Mouse (Mus musculus) NIH3T3 (cell line): ENCODE results near the gene Srrm3.

Source experiments
- DNase-seq: peaks from one replicate; pipeline ENCODE4 v3.0.0-alpha.2; 2012; ENCODE audit warnings: low read depth

Gene Srrm3

DNA sequence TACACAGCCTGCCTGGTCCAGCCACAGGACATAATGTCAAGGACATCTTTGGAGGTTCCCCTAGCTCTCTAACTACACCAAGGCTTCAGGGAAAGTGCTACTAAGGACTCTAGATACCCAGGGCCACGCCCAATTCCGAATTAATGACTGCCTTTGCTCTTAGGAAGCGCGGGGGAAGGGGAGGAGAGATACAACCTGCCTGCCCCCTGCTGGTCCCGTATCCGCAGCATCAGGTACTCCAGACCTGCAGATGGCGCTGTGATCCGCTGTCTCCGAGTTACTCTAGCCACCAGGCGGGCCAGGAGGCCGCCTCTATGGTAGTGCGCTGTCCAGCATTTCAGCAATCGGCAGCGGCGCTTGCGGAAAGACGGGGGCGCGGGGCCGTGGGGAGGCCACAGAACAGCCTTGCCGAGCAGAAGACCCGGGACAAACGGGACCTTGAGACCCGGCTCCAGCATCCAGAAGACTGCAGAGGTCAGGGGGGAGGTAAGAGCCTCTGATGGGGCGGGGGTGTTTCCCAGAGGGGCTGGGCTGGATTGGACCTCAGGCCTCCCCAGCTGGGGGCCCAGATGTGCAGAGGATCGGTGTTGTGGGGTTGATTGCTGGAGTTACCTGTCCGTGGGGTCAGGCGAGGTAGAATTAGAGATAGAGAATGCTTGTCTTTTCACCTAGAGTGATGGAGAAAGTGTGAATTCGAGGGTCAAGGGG is at the start of gene Srrm3:
Srrm3 (plus strand) TSS at position 336 of the 708 bp plus-strand sequence.
- peak; percentile 88 for DNase-seq

DNA sequence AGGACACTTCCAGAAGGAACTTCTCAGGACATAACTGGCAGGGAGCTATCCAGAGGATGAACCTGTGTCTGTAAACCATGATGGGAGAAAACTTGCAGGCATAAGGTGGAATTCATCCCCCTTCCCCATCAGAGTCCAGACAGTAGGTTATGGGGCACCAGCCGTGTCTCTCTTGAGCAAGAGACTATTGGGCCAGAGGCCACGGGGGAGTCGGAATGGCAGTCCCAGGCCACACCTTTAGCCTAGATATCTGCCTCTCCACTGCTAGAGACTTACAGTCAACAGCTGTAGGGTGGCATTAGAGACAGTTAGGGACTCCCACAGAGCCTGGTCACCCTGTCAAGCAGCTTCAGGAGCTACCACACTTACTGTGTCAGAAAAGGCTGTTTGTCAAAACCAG is 44.8 kb upstream of the Srrm3 start:
- no peak for DNase-seq

DNA sequence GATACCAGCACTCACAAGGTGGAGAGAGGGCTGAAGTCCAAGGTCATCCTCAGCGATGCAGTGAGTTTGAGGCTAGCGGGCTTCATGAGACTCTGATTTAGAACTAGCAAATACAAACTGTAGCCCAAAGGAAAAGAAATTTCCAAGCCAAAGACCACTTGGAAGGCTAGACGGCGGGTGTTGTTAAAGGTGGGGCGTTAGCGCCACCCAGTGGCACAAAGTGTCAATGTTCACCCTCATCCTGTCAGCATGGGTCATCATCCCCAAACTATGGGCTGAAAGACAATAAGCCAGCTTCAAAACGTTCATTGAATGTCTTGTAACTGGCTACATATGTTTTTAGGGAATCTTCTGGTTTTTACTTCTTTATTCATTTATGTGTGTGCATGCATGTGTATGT is 43.2 kb upstream of the Srrm3 start:
- DNase-seq: peak; percentile 92

GRCm38 (mm10) chr5:135764971-135765370 is 41.7 kb upstream of the Srrm3 start:
- no peak for DNase-seq

- DNase-seq: no peak
Observed at GRCm38 (mm10) chr5:135772519-135772918, 34.2 kb upstream of the Srrm3 start.

- no peak for DNase-seq
Observed at GRCm38 (mm10) chr5:135776546-135776945, 30.1 kb upstream of the Srrm3 start.

- peak; percentile 63 for DNase-seq
Observed at GRCm38 (mm10) chr5:135777796-135778470, 28.8 kb upstream of the Srrm3 start, which contains the start of gene Styxl1. Styxl1 (minus strand) TSS chr5:135778385.

DNA sequence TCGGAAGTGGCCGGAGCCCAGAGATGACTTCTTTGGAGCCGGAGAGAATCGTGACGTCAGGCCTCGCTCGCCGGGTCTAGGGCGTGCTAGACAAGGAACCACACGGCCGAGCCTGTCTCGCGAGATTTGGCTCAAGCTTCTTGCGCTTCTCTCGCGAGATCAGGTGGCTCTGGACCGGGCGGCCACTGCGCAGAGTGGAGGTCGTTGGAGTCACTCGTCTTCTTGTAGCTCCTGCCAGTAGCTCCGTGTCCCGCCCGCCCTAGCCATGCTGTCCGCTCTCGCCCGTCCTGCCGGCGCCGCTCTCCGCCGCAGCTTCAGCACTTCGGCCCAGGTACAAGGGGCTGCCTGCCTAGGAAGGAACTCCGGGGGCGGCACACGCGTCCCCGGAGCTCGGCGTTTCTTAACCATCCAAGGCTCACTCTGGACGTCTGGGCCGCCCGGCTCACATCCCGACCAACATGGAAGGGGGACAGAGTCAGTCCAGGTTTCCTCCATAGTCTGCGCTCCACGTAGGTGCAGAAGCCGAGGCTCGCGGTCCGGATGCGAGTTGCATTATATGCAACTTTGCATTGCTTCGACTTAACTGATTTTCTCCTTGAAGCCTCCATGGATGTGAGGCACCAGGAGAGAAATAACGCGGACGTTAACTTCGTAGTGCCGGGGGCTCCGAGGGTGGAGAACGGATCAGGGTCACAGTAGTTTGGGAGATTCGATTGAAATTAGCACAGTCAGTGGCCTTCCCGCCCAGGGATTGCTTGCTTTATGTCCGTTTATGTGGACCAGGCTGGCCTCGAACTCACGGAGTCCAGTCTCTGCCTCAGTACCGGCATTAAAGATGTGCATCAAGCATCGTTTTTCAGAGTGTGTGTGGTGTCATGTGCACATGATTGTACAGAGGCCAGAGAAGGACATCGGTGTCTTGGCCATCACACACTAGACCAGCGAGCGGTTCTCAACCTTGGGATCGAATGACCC is 27.9 kb upstream of the Srrm3 start, which contains the start of gene Mdh2:
Mdh2 (plus strand) TSS at position 10 of the 975 bp plus-strand sequence.
- peak; percentile 100 for DNase-seq

GRCm38 (mm10) chr5:135780331-135780730 is 26.4 kb upstream of the Srrm3 start:
- no peak for DNase-seq

- DNase-seq: no peak
Observed at GRCm38 (mm10) chr5:135782901-135783300, 23.8 kb upstream of the Srrm3 start.

DNA sequence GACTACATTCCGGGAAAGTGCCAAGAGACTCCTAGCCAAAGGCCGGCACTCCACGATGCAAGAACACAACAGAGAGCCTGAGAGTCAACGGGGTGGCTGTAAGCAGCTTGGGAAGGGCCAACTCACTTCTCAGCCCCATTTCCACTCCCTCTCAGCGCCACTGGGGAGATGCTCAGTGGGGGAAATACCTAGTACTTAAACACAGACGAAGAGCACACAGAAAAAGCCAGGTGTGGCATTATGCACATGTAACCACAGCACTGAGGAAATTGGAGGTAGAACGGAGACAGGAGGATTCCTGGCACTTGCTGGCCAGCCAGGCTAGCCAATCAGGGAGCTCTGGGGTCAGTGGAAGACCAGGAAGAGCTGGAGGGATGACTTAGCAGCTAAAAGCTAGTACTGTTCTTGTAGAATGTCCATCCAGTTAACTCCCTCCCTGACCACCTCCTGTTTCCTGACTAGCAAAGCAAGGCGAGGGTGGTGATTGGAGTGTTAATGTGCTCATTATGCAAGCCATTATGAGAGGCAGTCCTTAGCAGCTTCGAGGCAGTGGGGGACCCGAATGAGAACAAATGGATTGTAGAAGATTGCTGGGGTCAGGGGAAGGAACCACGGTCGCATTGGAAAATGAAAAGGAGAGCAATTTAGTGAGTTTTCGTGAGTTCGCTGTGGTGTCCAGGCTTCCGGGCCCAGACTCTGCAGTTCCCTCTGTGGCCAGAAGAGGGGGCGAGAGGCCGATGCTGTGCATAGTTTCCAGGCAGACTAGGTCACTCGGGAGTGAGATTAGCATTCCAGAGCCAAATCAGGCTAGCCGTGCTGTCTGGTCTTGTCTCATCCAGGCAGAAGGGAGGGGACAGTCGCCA is 12.5 kb upstream of the Srrm3 start:
- peak; percentile 91 for DNase-seq

GRCm38 (mm10) chr5:135794859-135795181 is 11.9 kb upstream of the Srrm3 start:
- DNase-seq: no peak

GRCm38 (mm10) chr5:135799746-135800145 is 6.9 kb upstream of the Srrm3 start:
- peak; percentile 56 for DNase-seq

DNA sequence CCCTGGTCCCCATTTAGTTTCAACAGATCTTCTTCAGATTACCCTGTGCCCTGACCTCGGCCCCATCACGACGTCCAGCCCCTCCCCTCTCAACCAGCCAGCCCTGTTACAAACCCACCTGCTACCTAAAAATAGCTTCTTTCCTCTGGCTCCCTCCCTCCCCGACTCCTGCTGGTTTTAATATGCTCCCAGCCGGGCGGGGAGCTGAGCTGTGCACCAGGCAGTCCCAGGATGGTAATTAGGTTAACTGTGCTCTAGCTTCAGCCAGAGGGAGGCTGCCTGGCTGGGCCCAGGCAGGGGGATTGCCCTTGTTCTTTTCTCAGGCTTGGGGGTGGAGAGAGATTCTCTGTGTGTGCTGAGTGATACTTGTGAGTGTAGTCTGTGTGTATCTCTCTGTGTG is 5.8 kb upstream of the Srrm3 start:
- peak; percentile 55 for DNase-seq

DNA sequence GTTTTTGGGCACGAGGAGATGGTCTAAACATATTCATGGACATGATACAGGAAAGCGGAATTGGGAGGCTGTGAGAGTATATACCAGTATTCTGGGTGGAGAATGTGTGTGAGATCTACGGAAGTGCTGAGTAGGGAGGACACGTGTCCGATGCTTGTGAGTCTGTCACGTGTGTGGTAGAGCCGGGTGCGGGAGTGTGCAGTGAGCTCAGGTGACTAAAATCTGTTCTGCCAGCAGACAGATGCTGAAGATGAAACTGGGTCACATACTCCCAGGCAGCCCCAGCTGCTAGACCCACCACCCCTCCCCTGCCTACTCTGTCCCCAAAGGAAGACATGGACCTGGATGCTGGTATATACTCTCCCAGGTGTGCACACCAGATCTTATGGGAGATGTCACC is 4.0 kb upstream of the Srrm3 start:
- DNase-seq: no peak

DNA sequence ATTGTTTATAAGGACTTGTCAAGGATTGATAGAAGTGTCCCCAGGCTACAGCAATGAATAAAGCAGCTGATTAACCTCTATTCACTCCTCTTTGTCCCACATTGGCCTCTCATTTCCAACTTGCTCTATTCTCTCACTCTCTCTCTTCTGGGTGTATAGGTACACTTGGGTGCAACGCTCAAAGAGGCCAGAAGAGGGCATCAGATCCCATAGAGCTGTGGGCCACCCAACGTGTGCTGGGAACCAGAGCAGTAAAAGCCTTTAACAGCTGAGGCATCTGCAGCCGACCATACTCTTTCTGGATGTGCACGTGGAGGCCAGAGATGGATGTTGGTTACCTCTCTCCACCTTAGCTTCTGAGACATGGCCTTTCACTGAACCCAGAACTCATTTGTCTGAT is 3.6 kb upstream of the Srrm3 start:
- DNase-seq: no peak

- DNase-seq: no peak
Observed at GRCm38 (mm10) chr5:135803676-135804075, 3.0 kb upstream of the Srrm3 start.

DNA sequence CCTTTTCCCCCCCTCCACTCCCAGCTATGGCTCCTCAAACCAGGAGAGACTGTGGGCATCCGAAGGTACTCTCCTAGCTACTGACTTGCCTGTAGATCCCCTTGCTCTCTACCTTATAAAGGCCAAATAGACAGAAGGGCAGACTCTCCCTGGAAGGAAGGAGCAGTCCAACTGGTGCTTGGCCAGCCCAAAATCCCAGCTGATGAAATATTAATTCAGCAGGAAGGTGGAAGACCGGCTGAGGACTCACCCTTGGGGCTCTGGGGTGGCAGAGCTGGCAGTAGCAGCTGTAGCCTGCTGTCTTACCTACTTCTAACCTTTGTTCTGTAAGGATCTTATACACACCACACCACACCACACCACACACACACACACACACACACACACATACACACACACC is 2.0 kb upstream of the Srrm3 start:
- no peak for DNase-seq

GRCm38 (mm10) chr5:135807263-135807637 is 560 bp downstream of the Srrm3 start:
- no peak for DNase-seq

DNA sequence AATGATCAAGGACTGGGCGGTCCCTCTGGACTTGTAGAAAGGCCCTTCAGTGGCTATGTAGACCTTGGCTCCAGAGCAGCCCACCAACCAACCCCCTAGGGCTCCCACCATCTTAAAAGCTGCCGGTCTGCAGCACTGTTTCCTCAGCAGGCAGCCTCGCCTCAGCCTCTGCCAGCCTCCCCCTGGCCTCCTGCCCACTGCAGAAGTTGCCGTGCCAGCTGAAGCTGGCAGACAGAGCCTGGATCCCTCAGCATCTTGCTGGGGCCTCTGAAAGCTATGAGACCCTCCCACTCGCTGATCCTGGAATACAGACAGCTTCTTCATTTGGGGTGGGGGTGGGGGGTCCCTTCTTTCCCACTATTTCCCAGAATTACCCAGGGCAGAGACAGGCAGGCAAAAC is 6.3 kb downstream of the Srrm3 start:
- DNase-seq: no peak

- DNase-seq: no peak
Observed at GRCm38 (mm10) chr5:135818491-135818890, 11.8 kb downstream of the Srrm3 start.
